Mouse (Mus musculus): ENCODE measurements around the gene Homez. TPM values are rescaled to one million over a fixed set of nuclear protein-coding genes. Genes with fewer than 3 reads are reported as not detected.

The Homez gene
- total RNA-seq, 1 experiment from 2014 or later, result 11.3 TPM

DNA sequence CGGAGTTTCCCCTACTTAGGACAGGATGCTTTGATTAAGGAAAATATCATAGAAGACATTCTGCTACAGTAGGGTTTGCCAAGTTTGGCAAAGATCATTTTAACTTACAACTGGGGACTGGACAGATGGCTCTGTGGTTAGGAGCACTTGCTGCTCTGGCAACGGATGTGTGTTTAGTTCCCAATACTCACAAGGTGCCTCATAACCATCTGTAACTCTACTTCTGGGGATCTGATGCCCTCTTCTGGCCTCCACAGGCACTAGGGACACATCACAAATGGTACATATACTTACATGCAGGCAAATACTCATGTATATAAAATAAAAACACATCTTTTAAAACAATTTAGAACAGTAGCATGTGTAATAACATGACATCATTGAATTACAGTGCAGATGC is 53.0 kb downstream of the Homez start:
- peak; percentile 59 to 76; a peak in 2 of 4 replicates for ATAC-seq (replicated peaks in 1 of 2; ENCODE audit: insufficient read depth in 1 of 2, low FRiP score in 2 of 2, low TSS enrichment in 1 of 2, low read depth in 1 of 2, poor library complexity in 2 of 2, severe bottlenecking in 2 of 2)

DNA sequence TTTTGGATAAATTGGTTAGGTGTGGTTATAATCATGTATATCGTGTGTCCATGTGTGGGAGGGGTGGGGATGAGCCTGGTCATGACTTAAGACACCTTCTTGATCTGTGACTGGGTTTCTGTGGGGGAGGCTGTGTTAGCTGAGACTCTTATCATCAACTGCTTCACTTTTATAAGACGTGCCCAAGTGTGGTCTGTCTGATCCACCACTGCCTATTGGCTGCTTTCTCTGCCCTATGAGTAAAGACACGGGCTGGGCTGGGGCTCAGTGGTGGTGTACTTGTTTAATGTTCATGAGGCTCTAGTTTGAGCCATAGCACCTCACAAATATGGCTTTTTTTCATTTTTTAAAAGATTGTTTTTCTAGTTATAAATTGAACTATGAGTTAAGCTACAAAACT is 55.0 kb downstream of the Homez start:
- no peak for ATAC-seq (replicated peaks in 1 of 2; ENCODE audit: insufficient read depth in 1 of 2, low FRiP score in 2 of 2, low TSS enrichment in 1 of 2, low read depth in 1 of 2, poor library complexity in 2 of 2, severe bottlenecking in 2 of 2)

DNA sequence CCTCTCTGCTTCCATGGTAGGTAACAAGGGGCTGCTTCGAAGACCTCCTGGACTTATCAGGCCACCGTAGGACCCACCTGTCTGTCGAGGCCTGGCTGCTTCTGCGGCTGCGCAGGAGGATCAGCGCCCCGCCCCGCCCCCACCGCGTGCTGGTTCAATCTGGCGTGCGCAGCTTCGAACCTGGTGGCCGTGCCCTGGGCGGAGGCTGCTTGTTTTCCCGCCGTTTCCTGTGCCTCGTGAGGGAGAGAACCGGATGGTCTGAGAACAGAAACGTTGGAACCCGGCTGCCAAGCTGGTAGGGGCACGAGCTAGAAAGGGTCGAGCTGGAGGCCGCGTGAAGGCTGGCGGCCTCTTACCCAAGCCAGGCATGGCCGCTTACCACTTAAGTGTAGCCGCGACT is 56.8 kb downstream of the Homez start, which contains the start of gene Rnf212b:
Gene Rnf212b, plus strand, starts transcription at position 151 of the 400 bp plus-strand sequence.
- ATAC-seq (replicated peaks in 1 of 2; ENCODE audit: insufficient read depth in 1 of 2, low FRiP score in 2 of 2, low TSS enrichment in 1 of 2, low read depth in 1 of 2, poor library complexity in 2 of 2, severe bottlenecking in 2 of 2), result no peak

DNA sequence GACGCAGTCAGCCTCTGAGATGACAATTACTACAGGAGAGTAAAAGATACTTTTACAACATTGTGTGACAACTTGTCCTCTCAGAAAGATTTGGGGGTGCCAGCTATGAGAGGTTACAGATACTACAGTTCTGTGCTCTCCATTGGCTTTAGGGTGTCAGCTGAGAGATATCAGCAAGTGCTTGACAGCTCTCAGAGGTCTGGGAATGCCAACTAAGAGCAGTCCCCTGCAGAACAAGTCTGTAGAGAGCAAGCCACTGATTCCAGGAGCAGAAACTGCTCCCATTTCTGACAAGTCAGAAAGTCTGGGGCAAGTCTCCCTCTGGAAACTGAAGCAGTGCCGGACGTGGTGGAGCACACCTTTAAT is 61.1 kb downstream of the Homez start:
- ATAC-seq (replicated peaks in 1 of 2; ENCODE audit: insufficient read depth in 1 of 2, low FRiP score in 2 of 2, low TSS enrichment in 1 of 2, low read depth in 1 of 2, poor library complexity in 2 of 2, severe bottlenecking in 2 of 2), result no peak

DNA sequence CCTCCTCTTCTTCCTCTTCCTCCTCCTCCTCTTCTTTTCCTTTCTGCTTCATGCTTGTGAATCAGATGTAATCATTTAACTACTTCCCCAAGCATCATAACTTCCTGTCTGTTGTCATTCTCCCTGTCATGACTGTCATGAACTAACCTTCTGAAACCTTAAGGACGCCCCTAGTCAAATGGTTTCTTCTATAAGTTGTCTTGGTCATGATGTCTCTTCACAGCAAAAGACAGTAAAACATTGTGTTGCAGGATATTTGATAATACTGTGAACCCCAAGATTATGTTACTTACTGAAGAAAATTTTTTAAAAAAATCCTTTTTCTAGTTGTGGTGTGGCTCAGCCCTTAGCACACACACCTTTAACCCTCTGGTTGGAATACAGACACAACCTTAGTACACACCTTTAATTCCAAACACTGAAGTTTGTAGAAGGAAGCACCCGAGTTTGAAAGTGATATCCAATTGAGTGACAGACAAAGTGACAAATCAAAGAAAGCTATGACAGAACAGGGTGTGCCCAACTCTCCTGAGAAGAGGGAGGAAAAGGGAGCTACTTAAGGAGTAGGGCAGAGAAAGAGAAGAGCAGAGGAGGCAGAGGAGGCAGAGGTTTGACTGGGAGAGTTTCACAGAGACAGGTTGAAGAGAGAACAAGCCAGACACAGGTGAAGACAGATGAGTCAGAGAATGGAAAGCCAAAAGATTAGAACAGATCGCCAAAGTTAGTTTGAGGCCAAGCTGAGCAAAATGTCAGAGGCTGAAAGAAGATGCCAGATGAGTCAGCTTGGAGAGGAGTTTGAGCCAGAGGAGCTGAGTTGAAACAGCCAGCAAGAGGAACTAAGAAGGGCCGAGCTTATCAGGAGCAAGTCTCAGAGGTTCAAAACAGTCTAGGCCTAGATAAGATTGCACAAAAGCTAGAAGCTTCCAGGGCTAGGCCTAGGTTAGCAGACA is 61.8 kb downstream of the Homez start:
- ATAC-seq (replicated peaks in 1 of 2; ENCODE audit: insufficient read depth in 1 of 2, low FRiP score in 2 of 2, low TSS enrichment in 1 of 2, low read depth in 1 of 2, poor library complexity in 2 of 2, severe bottlenecking in 2 of 2), result no peak

DNA sequence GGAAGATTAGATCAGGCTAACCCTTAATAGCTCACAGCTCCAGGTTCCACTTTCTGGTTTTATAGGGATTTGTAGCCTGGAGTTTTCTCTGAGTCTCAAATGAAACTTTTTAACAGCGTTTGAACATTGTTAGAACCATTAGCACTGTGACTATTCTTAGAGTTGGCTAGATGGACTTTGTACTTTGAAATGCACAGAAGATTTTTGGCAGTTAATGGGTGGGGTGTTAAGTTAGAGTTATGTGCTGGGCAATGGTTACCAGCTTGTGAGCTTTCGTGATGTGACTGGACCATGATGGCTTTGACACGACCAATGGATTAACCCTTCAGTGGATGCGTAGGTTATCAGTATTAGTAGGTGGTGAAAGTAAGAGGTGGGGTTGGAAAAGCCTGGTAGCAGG is 64.6 kb downstream of the Homez start:
- no peak for ATAC-seq (replicated peaks in 1 of 2; ENCODE audit: insufficient read depth in 1 of 2, low FRiP score in 2 of 2, low TSS enrichment in 1 of 2, low read depth in 1 of 2, poor library complexity in 2 of 2, severe bottlenecking in 2 of 2)

Other genes with a start within 250 kb of the Homez start
- gene Psmb11, start 249.5 kb downstream of the Homez start, total RNA-seq (2017), result not detected in 2 replicates
- not detected in 2 replicates for gene Gm17606, start 230.0 kb downstream of the Homez start, total RNA-seq (2017)
- gene Cdh24, start 229.6 kb downstream of the Homez start, total RNA-seq (2017), result 1.4 and 2.3 TPM in 2 replicates
- gene 1700123O20Rik, start 184.7 kb downstream of the Homez start, total RNA-seq (2017), result 34.8 and 47.8 TPM in 2 replicates
- 261 and 357 TPM in 2 replicates for gene Acin1, start 184.0 kb downstream of the Homez start, total RNA-seq (2017)
- gene Gm29776, start 172.1 kb downstream of the Homez start, total RNA-seq (2017), result 1.1 TPM in 1 of 2 replicates, not detected in the other
- gene Cebpe, start 158.8 kb downstream of the Homez start, total RNA-seq (2017), result 11.4 and 25.4 TPM in 2 replicates
- 2.3 and 3.2 TPM in 2 replicates for gene Slc7a8, start 89.0 kb downstream of the Homez start, total RNA-seq (2017)
- not detected in 2 replicates for gene Rnf212b, start 56.8 kb downstream of the Homez start, total RNA-seq (2017)
- 2.6 and 3.6 TPM in 2 replicates for gene Ppp1r3e, start 6.6 kb upstream of the Homez start, total RNA-seq (2017)
- 6.1 and 13.1 TPM in 2 replicates for gene Bcl2l2, start 12.4 kb upstream of the Homez start, total RNA-seq (2017)
- gene Gm20521, start 12.5 kb upstream of the Homez start, total RNA-seq (2017), result not detected in 2 replicates
- 268 and 313 TPM in 2 replicates for gene Pabpn1, start 21.5 kb upstream of the Homez start, total RNA-seq (2017)
- gene Slc22a17, start 42.2 kb upstream of the Homez start, total RNA-seq (2017), result 0.94 and 4.6 TPM in 2 replicates
- gene Efs, start 55.2 kb upstream of the Homez start, total RNA-seq (2017), result not detected in 2 replicates
- not detected in 2 replicates for gene Il25, start 61.7 kb upstream of the Homez start, total RNA-seq (2017)
- gene Cmtm5, start 65.3 kb upstream of the Homez start, total RNA-seq (2017), result not detected in 2 replicates
- not detected in 2 replicates for gene Myh6, start 96.0 kb upstream of the Homez start, total RNA-seq (2017)
- gene Gm17428, start 106.0 kb upstream of the Homez start, total RNA-seq (2017), result not detected in 2 replicates
- gene Myh7, start 123.7 kb upstream of the Homez start, total RNA-seq (2017), result not detected in 2 replicates
- 58.0 and 66.5 TPM in 2 replicates for gene Ngdn, start 144.5 kb upstream of the Homez start, total RNA-seq (2017)
- gene Zfhx2, start 221.4 kb upstream of the Homez start, total RNA-seq (2017), result 3.1 and 3.8 TPM in 2 replicates
- 9.0 and 17.9 TPM in 2 replicates for gene Thtpa, start 223.8 kb upstream of the Homez start, total RNA-seq (2017)
- gene Ap1g2, start 235.6 kb upstream of the Homez start, total RNA-seq (2017), result 17.2 and 23.9 TPM in 2 replicates
- not detected in 2 replicates for gene Jph4, start 246.0 kb upstream of the Homez start, total RNA-seq (2017)